Mouse (Mus musculus) forebrain, embryonic 11.5 days (tissue): ENCODE data around the gene Cxcr5. TPM values are rescaled to one million over a fixed set of nuclear protein-coding genes. Genes with fewer than 3 reads are reported as not detected.
A peak's percentile ranks its signal among the peaks of the same experiment; 100 is the strongest.

ENCODE experiments used
- ATAC-seq: fragments of 200-750 bp; cut with Nextera tagmentation; replicated peaks from 2 replicates; pipeline ENCODE4 v1.8.0; 2017; ENCODE audit warnings: moderate TSS enrichment; ENCODE audit not compliant: low FRiP score
- DNase-seq: peaks from one replicate; pipeline ENCODE4 v3.0.0-alpha.2; 2017; ENCODE audit warnings: low spot score
- H3K27ac ChIP-seq: fragments of 300-500 bp; sonication (generic); 2 replicates; pipeline ENCODE4 v1.5.1; 2014; ENCODE audit warnings: low read depth, low read length
- H3K27me3 ChIP-seq: fragments of 300-500 bp; sonication (generic); 2 replicates; pipeline ENCODE4 v1.6.1; 2014; ENCODE audit warnings: mild to moderate bottlenecking, low read length, mixed read lengths; ENCODE audit not compliant: control insufficient read depth, insufficient read depth
- H3K36me3 ChIP-seq: fragments of 300-500 bp; sonication (generic); 2 replicates; pipeline ENCODE4 v1.6.1; 2014; ENCODE audit warnings: mild to moderate bottlenecking, low read length, moderate library complexity, mixed read lengths; ENCODE audit not compliant: control insufficient read depth, insufficient read depth
- H3K4me1 ChIP-seq: fragments of 300-500 bp; sonication (generic); replicated peaks from 2 replicates; pipeline ENCODE4 v1.6.1; 2014; ENCODE audit warnings: low read length, mixed read lengths; ENCODE audit not compliant: control insufficient read depth, insufficient read depth
- H3K4me2 ChIP-seq: fragments of 300-500 bp; sonication (generic); 2 replicates; pipeline ENCODE4 v1.6.1; 2014; ENCODE audit warnings: low read depth, mild to moderate bottlenecking, low read length, moderate library complexity, mixed read lengths; ENCODE audit not compliant: severe bottlenecking
- H3K4me3 ChIP-seq: fragments of 300-500 bp; sonication (generic); 2 replicates; pipeline ENCODE4 v1.5.1; 2014; ENCODE audit warnings: low read depth, low read length
- H3K9ac ChIP-seq: fragments of 300-500 bp; sonication (generic); 2 replicates; pipeline ENCODE4 v1.6.1; 2014; ENCODE audit warnings: low read length
- H3K9me3 ChIP-seq: fragments of 300-500 bp; sonication (generic); 2 replicates; pipeline ENCODE4 v1.6.1; 2016; ENCODE audit warnings: low read length, mixed read lengths; ENCODE audit not compliant: control insufficient read depth
- WGBS: fragments of 180-500 bp; shearing (Covaris S2); extraction: QIAGEN DNeasy Blood & Tissue Kit; methylation state at CpG from one replicate; pipeline ENCODE4 v1.1.7; 2014; 5-methylcytosine and 5-hydroxymethylcytosine counted together
- polyA plus RNA-seq: library from polyadenylated mRNA; unstranded; fragments of >200 nt; fragmentation: Nextera tagmentation; extraction: Ambion mirVana; gene quantifications from 2 replicates; pipeline ENCODE4 v1.2.1, GENCODE M21; 2014

Cxcr5 gene
- polyA plus RNA-seq, 1 experiment from 2014 or later, result 0.09 TPM

GRCm38 (mm10) chr9:44499356-44500162 lies 62.1 kb downstream of the Cxcr5 start:
- H3K9me3 ChIP-seq, result no peaks in the 10 kb centered on the region
- DNase-seq (peak; percentile 71), ATAC-seq (peak; percentile 13; the same call in 1 of the 2 replicates)
- no peaks in the 10 kb centered on the region for H3K36me3 ChIP-seq
- no peaks in the 10 kb centered on the region for H3K27me3 ChIP-seq
- H3K4me3 ChIP-seq, result peak overlapping the region; percentile 34
- H3K4me1 ChIP-seq, result peaks cover 44% of the 10 kb centered on the region
- H3K4me2 ChIP-seq, result peak overlapping the region; percentile 78
- H3K9ac ChIP-seq, result peak overlapping the region; percentile 63
- 6% methylated on average over 20 of the region's 20 CpGs for WGBS
- peak overlapping the region; percentile 83 for H3K27ac ChIP-seq

GRCm38 (mm10) chr9:44498421-44499355 lies 63.0 kb downstream of the Cxcr5 start:
- H3K27ac ChIP-seq, result peak overlapping the region; percentile 83
- peak overlapping the region; percentile 34 for H3K4me3 ChIP-seq
- H3K4me1 ChIP-seq, result peaks cover 51% of the 10 kb centered on the region
- H3K9ac ChIP-seq, result peak overlapping the region; percentile 63
- peak overlapping the region; percentile 78 for H3K4me2 ChIP-seq
- WGBS, result 0% methylated on average over 53 of the region's 59 CpGs
- no peaks in the 10 kb centered on the region for H3K27me3 ChIP-seq
- DNase-seq (peak; percentile 93), ATAC-seq (peak; percentile 87)
- no peaks in the 10 kb centered on the region for H3K9me3 ChIP-seq
- H3K36me3 ChIP-seq, result no peaks in the 10 kb centered on the region

- Histone ChIP-seq H3K4me3 (peak overlapping the region; percentile 34), H3K27ac (peak overlapping the region; percentile 83), H3K4me1 (peaks cover 54% of the 10 kb centered on the region), H3K9ac (peak overlapping the region; percentile 63), H3K27me3 (no peaks in the 10 kb centered on the region), H3K4me2 (peak overlapping the region; percentile 78), H3K9me3 (no peaks in the 10 kb centered on the region), H3K36me3 (no peaks in the 10 kb centered on the region)
- 1% methylated on average over 9 of the region's 11 CpGs for WGBS
- ATAC-seq (peak; percentile 22), DNase-seq (peak; percentile 78)
Observed at GRCm38 (mm10) chr9:44497624-44498377, 63.9 kb downstream of the Cxcr5 start.

GRCm38 (mm10) chr9:44496803-44497461 lies 64.7 kb downstream of the Cxcr5 start:
- H3K36me3 ChIP-seq, result no peaks in the 10 kb centered on the region
- no peak overlapping the region for H3K9ac ChIP-seq
- no peak overlapping the region for H3K4me3 ChIP-seq
- 46% methylated on average over 12 of the region's 12 CpGs for WGBS
- H3K9me3 ChIP-seq, result no peaks in the 10 kb centered on the region
- no peak overlapping the region for H3K27ac ChIP-seq
- H3K4me1 ChIP-seq, result peaks cover 55% of the 10 kb centered on the region
- ATAC-seq (no peak), DNase-seq (no peak)
- no peak overlapping the region for H3K4me2 ChIP-seq
- no peaks in the 10 kb centered on the region for H3K27me3 ChIP-seq

- Histone ChIP-seq H3K9me3 (no peaks in the 10 kb centered on the region), H3K4me2 (no peak overlapping the region), H3K9ac (no peak overlapping the region), H3K4me3 (no peak overlapping the region), H3K36me3 (no peaks in the 10 kb centered on the region), H3K27ac (no peak overlapping the region), H3K27me3 (no peaks in the 10 kb centered on the region), H3K4me1 (peaks cover 50% of the 10 kb centered on the region)
- WGBS, result 88% methylated on average over 10 of the region's 10 CpGs
- ATAC-seq (no peak), DNase-seq (no peak)
Observed at GRCm38 (mm10) chr9:44495810-44496344, 65.8 kb downstream of the Cxcr5 start.

- no peak for DNase-seq
- Histone ChIP-seq H3K4me2 (no peak overlapping the region), H3K4me3 (no peak overlapping the region), H3K9me3 (no peaks in the 10 kb centered on the region), H3K27ac (no peak overlapping the region), H3K9ac (peak overlapping the region; percentile 29), H3K4me1 (peaks cover 54% of the 10 kb centered on the region), H3K36me3 (no peaks in the 10 kb centered on the region), H3K27me3 (no peaks in the 10 kb centered on the region)
- 40% methylated on average over 8 of the region's 9 CpGs for WGBS
- no peak for ATAC-seq
Observed at GRCm38 (mm10) chr9:44494863-44495809, 66.5 kb downstream of the Cxcr5 start.

GRCm38 (mm10) chr9:44494261-44494862 lies 67.3 kb downstream of the Cxcr5 start:
- no peak overlapping the region for H3K4me3 ChIP-seq

More at GRCm38 (mm10) chr9:44494261-44494862, 67.3 kb downstream of the Cxcr5 start:
- H3K9me3 ChIP-seq, result no peaks in the 10 kb centered on the region
- H3K27ac ChIP-seq, result no peak overlapping the region
- WGBS, result 10% methylated on average over 11 of the region's 11 CpGs
- H3K9ac ChIP-seq, result peak overlapping the region; percentile 29
- H3K27me3 ChIP-seq, result no peaks in the 10 kb centered on the region
- peaks cover 55% of the 10 kb centered on the region for H3K4me1 ChIP-seq
- no peaks in the 10 kb centered on the region for H3K36me3 ChIP-seq
- H3K4me2 ChIP-seq, result peak overlapping the region; percentile 26; the same call in 1 of the 2 replicates
- no peak for DNase-seq
- no peak for ATAC-seq
